Mouse (Mus musculus) forebrain, postnatal 0 days (tissue): Measurements from ENCODE around the gene Minos1. TPM values are rescaled to one million over a fixed set of nuclear protein-coding genes. Genes with fewer than 3 reads are reported as not detected.

ENCODE experiments used
- ATAC-seq: fragments of 200-750 bp; cut with Nextera tagmentation; 2 replicates; pipeline ENCODE4 v1.8.0; 2017; ENCODE audit warnings: mild to moderate bottlenecking, moderate library complexity
- DNase-seq: peaks from one replicate; pipeline ENCODE4 v3.0.0-alpha.2; 2015
- H3K27ac ChIP-seq: fragments of 300-500 bp; sonication (generic); 2 replicates; pipeline ENCODE4 v1.5.1; 2014; ENCODE audit warnings: low read depth, mild to moderate bottlenecking, antibody characterized with exemption, low read length, moderate library complexity, mixed read lengths
- H3K27me3 ChIP-seq: fragments of 300-500 bp; sonication (generic); 2 replicates; pipeline ENCODE4 v1.6.1; 2014; ENCODE audit warnings: mild to moderate bottlenecking, low read length, mixed read lengths; ENCODE audit not compliant: insufficient read depth
- H3K36me3 ChIP-seq: fragments of 300-500 bp; sonication (generic); 2 replicates; pipeline ENCODE4 v1.6.1; 2014; ENCODE audit warnings: mild to moderate bottlenecking, moderate library complexity; ENCODE audit not compliant: insufficient read depth
- H3K4me1 ChIP-seq: fragments of 300-500 bp; sonication (generic); 2 replicates; pipeline ENCODE4 v1.6.1; 2014; ENCODE audit warnings: antibody characterized with exemption; ENCODE audit not compliant: insufficient read depth
- H3K4me2 ChIP-seq: fragments of 300-500 bp; sonication (generic); 2 replicates; pipeline ENCODE4 v1.6.1; 2014; ENCODE audit warnings: low read depth, mild to moderate bottlenecking, moderate library complexity
- H3K4me3 ChIP-seq: fragments of 300-500 bp; sonication (generic); 2 replicates; pipeline ENCODE4 v1.5.1; 2014; ENCODE audit warnings: low read depth, low read length, mixed read lengths
- H3K9ac ChIP-seq: fragments of 300-500 bp; sonication (generic); 2 replicates; pipeline ENCODE4 v1.6.1; 2014; ENCODE audit warnings: mild to moderate bottlenecking
- H3K9me3 ChIP-seq: fragments of 300-500 bp; sonication (generic); 2 replicates; pipeline ENCODE4 v1.6.1; 2016; ENCODE audit warnings: low read length
- CTCF ChIP-seq: sonication (generic); IDR thresholded peaks from 2 replicates; pipeline ENCODE4 v1.5.1; 2016; ENCODE audit warnings: antibody characterized with exemption, control low read depth, low read depth
- WGBS: fragments of 180-500 bp; shearing (Covaris S2); extraction: QIAGEN DNeasy Blood & Tissue Kit; methylation state at CpG from one replicate; pipeline ENCODE4 v1.1.7; 2014; 5-methylcytosine and 5-hydroxymethylcytosine counted together
- polyA plus RNA-seq: library from polyadenylated mRNA; unstranded; fragments of >200 nt; fragmentation: Nextera tagmentation; extraction: Ambion mirVana; gene quantifications from 2 replicates; pipeline ENCODE4 v1.2.1, GENCODE M21; 2015
- total RNA-seq: library from RNA; depleted of rRNA; stranded (reverse); fragments of >200 nt; gene quantifications from 2 replicates; pipeline ENCODE4 v1.2.3, GENCODE M21; 2014

Gene Minos1
- total and polyA plus RNA-seq, 2 experiments from 2014 or later = 19.9 to 412 TPM

DNA sequence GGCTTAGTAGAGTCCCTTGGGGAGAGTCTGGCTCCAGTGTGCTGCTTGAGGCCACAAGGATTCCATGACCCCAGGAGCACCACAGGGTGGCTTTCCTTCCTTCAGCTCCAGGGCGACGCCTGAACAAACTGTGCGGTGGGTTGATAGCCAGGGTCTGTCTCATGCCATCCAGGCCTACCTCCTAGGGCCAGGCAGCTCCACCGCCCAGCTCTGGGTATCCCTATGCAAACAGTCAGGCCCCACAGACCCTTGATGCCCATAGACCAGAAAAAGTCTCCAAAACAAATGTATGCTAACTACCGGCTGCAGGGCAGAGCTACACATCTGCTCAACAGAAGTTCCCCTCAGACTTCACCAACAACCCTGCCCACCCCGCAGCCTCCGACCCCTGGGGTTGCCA lies 39.8 kb downstream of the Minos1 start:
- TF ChIP-seq CTCF = no peak
- no peaks in the 10 kb centered on the region for H3K36me3 ChIP-seq
- no peaks in the 10 kb centered on the region for H3K9me3 ChIP-seq
- H3K4me2 ChIP-seq = peak overlapping the region; percentile 92
- no peak overlapping the region for H3K9ac ChIP-seq
- ATAC-seq = no peak
- H3K4me1 ChIP-seq = no peaks in the 10 kb centered on the region; the same call in 1 of the 2 replicates
- H3K4me3 ChIP-seq = 0 out of 2 replicates have a peak overlapping the region, but pooled peaks have one; percentile 51
- H3K27ac ChIP-seq = no peak overlapping the region
- 43% methylated on average over 7 of the region's 7 CpGs for WGBS
- DNase-seq = no peak
- peaks cover 23% of the 10 kb centered on the region for H3K27me3 ChIP-seq

GRCm38 (mm10) chr4:139090303-139090940 lies 40.5 kb downstream of the Minos1 start:
- Histone ChIP-seq H3K9me3 (no peaks in the 10 kb centered on the region), H3K27ac (no peak overlapping the region), H3K4me3 (no peak overlapping the region), H3K4me2 (no peak overlapping the region), H3K4me1 (no peaks in the 10 kb centered on the region; the same call in 1 of the 2 replicates), H3K36me3 (no peaks in the 10 kb centered on the region), H3K27me3 (peaks cover 23% of the 10 kb centered on the region), H3K9ac (no peak overlapping the region)
- DNase-seq = no peak
- no peak for ATAC-seq
- WGBS = 71% methylated on average over 15 of the region's 15 CpGs
- TF ChIP-seq CTCF = no peak

DNA sequence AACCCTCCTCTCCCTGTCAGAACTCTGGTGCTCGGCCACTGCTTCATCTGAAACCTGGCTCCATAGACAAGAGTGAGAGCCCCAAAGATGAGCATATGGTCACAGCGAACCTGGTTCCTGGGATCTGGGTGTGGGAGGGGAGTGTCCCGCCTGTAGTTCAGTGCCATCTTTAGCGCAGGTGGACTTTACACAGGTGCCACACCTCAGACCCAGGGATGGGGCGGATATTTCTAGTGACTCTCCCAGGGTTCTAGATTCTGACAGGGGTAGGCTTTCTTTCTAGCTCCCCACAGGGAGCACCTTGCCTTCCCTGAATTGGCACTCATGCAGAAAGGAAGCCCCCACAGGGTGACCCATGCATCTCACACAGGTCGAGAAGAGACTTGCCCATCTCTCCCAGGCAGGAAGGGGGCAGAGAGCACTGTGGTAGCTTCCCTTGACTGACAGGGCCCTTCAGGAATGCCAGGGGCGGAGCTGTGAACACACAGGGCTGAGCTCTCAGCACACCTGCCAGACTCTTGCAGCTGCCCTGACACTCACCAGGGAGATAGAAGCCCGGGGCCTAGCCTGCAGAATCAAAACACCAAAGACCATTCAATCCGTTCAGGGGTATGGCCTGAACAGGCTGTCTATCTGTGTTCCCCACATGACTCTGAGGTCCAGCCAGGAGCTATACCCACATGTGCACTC lies 41.8 kb downstream of the Minos1 start:
- Histone ChIP-seq H3K36me3 (no peaks in the 10 kb centered on the region), H3K9ac (no peak overlapping the region), H3K9me3 (no peaks in the 10 kb centered on the region), H3K27me3 (peaks cover 23% of the 10 kb centered on the region), H3K4me3 (no peak overlapping the region), H3K4me2 (no peak overlapping the region), H3K4me1 (no peaks in the 10 kb centered on the region; the same call in 1 of the 2 replicates), H3K27ac (no peak overlapping the region)
- TF ChIP-seq CTCF = no peak
- WGBS = 65% methylated on average over 9 of the region's 9 CpGs
- no peak for ATAC-seq
- no peak for DNase-seq

- H3K4me1 ChIP-seq = peaks cover 17% of the 10 kb centered on the region
Measured at GRCm38 (mm10) chr4:139086984-139087383, 43.9 kb downstream of the Minos1 start.

DNA sequence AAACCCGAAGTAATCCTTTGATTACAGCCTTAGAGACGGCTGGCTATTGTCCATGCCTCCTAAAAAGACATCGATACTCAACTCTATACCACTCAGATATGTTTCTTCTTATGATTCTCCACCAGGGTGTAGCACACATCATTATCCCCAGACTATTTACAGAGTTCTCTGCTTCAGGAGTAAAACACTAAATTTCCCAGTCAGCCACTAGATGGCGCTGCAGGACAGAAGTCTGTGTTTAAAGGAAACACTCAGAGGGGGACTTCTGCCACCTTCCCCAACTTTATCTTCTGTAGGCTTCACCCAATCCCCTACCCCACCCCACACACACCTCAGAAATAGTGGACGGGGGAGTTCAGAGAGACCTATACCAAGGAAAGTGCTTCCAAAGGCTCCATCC lies 44.9 kb downstream of the Minos1 start:
- Histone ChIP-seq H3K4me2 (no peak overlapping the region), H3K4me3 (no peak overlapping the region), H3K27ac (no peak overlapping the region), H3K9ac (no peak overlapping the region), H3K9me3 (no peaks in the 10 kb centered on the region), H3K27me3 (0 out of 2 replicates have a peak, but pooled peaks cover 1% of the 10 kb centered on the region), H3K4me1 (peaks cover 19% of the 10 kb centered on the region), H3K36me3 (no peaks in the 10 kb centered on the region)
- 11% methylated on average over 5 of the region's 5 CpGs for WGBS
- TF ChIP-seq CTCF = peak; percentile 93
- ATAC-seq = peak; percentile 72
- peak; percentile 95 for DNase-seq

More at GRCm38 (mm10) chr4:139086984-139087383, 43.9 kb downstream of the Minos1 start:
- Histone ChIP-seq H3K27ac (no peak overlapping the region), H3K27me3 (peaks cover 10% of the 10 kb centered on the region), H3K4me2 (no peak overlapping the region), H3K4me3 (no peak overlapping the region), H3K36me3 (no peaks in the 10 kb centered on the region), H3K9ac (no peak overlapping the region), H3K9me3 (no peaks in the 10 kb centered on the region)
- no peak for TF ChIP-seq CTCF
- WGBS = 66% methylated on average over 4 of the region's 4 CpGs
- ATAC-seq (no peak), DNase-seq (no peak)

- Histone ChIP-seq H3K36me3 (no peaks in the 10 kb centered on the region), H3K27me3 (no peaks in the 10 kb centered on the region), H3K4me1 (peaks cover 19% of the 10 kb centered on the region), H3K27ac (no peak overlapping the region), H3K9ac (no peak overlapping the region), H3K9me3 (no peaks in the 10 kb centered on the region), H3K4me2 (no peak overlapping the region), H3K4me3 (no peak overlapping the region)
- WGBS = 69% methylated on average over 11 of the region's 11 CpGs
- no peak for TF ChIP-seq CTCF
- ATAC-seq (no peak), DNase-seq (no peak)
Measured at GRCm38 (mm10) chr4:139085337-139085736, 45.6 kb downstream of the Minos1 start.

DNA sequence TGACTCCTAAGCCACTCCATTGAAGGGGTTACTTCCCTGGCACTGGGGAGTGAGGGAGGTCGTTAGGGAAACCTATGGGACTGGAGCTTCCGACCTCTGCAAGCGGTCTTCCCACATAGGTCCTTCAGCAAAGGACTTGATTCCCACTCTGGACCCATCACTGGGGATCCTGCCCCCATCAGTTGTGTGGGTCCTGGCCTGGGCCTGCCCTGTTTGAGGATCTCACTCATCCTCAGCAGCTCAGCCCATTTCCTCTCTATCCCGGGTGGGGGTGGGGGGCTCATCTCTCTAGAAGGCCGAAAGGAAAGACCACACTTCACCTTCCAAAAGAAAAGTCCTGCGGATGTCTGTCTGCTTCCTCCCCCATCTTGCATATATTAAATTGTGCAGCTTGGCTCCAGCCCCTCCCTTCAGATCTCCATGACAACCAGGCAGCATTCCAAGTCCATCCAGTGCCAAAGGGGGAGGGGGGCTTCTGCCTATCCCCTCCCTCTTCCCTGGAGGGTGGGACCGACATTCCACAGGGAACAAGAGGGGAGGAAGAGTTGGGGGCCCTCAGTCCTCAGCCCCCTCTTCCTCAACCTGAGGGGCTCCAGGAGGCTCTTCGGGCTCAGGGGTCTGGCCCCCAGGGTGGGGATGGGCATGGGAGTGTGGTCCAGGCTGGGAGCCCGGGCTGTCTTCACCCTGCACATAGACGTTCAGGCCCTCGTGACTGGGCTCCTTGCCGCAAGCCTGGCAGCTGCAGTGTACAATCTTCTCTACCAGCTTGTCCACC lies 47.9 kb downstream of the Minos1 start:
- no peaks in the 10 kb centered on the region for H3K36me3 ChIP-seq
- DNase-seq (peak; percentile 91), ATAC-seq (peak; percentile 50)
- no peaks in the 10 kb centered on the region for H3K9me3 ChIP-seq
- 0 out of 2 replicates have a peak overlapping the region, but pooled peaks have one; percentile 21 for H3K27ac ChIP-seq
- no peaks in the 10 kb centered on the region for H3K27me3 ChIP-seq
- no peak overlapping the region for H3K4me3 ChIP-seq
- H3K4me2 ChIP-seq = peak overlapping the region; percentile 46
- H3K9ac ChIP-seq = 0 out of 2 replicates have a peak overlapping the region, but pooled peaks have one; percentile 31
- peaks cover 23% of the 10 kb centered on the region for H3K4me1 ChIP-seq
- WGBS = 11% methylated on average over 12 of the region's 12 CpGs
- no peak for TF ChIP-seq CTCF
